Mouse (Mus musculus): Measurements from ENCODE around the gene Phldb3. TPM values are rescaled to one million over a fixed set of nuclear protein-coding genes. Genes with fewer than 3 reads are reported as not detected.

The Phldb3 gene
- polyA plus RNA-seq (2012; rRNA removed) = 6.8 and 7.9 TPM in 2 replicates

DNA sequence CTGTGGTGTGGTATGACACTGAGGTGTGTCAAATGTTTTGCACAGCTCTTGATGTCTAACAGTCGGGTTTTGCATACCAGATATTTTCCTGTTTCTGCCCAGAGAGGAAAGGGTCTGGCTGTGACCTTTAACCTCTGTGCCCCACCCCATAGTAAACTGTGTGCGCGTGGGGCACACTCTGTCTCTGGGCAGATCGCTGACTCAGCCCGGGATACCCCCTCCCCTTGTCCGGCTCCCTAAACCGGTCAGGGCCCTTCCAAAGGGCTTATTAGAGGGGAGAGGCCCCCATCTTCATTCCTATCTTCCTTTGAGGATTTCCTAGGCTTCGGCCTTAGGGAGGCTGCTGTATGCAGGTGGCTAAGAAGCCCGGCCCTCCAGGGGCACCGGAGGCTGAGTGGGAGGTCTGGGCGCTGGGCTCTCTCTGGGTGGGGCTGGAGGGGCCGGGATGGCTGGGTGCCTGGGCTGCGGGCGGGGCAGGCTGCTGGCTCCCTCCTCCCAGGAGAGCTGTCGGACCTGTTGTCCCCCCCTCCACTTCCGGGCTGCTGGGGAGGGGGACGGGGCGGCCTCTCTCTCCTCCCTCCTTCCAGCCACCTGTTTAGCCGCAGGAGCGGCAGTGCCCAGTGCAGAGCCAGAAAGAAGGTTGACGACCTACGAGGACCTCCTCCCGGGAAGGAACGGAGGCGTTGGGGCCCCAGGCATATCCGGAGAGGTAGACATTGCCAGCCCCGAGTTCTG lies at the start of gene Phldb3:
Gene Phldb3 (plus strand): TSS at position 620 of the 735 bp plus-strand sequence.
- DNase-seq (ENCODE audit: low spot score) = peak; percentile 63

GRCm38 (mm10) chr7:24561450-24561849 lies 49.1 kb upstream of the Phldb3 start:
- no peak for DNase-seq (ENCODE audit: low spot score)

- DNase-seq (ENCODE audit: low spot score) = no peak
Observed at GRCm38 (mm10) chr7:24563191-24563836, 47.2 kb upstream of the Phldb3 start.

- DNase-seq (ENCODE audit: low spot score) = no peak
Observed at GRCm38 (mm10) chr7:24563837-24564206, 46.7 kb upstream of the Phldb3 start.

DNA sequence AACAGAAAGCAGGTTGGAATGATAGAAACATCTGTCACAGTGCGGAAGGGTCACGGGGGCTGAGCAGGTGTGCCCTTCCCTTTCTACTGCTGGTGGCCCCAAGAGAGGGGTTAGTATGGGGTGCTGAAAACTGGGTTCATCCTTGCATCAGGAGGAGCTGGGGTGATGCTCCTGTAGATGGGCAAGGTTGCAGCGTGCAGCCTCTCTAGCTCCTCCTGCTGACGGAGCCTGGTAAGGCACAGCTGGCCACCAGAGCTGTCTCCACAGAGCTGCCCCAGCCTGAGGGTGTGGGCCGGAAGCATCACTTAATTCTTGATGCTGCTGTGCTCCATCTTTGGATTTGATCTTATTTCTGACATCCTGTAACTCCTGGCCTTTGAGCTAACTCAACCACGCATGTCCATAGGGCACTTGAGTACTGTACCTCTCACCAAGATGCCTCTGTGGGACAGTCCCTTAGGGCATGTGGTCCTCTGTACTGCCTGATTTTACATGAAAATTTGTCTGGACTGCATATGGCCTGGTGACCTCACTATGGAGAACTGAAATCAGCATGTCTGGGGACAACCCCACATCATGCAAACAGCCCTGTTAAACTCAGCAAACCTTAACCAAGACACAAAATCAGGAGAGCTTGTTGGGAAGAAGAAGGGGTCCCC lies 45.8 kb upstream of the Phldb3 start:
- no peak for DNase-seq (ENCODE audit: low spot score)

GRCm38 (mm10) chr7:24565627-24566026 lies 44.9 kb upstream of the Phldb3 start:
- DNase-seq (ENCODE audit: low spot score) = no peak

- DNase-seq (ENCODE audit: low spot score) = no peak
Observed at GRCm38 (mm10) chr7:24566206-24566605, 44.4 kb upstream of the Phldb3 start.

GRCm38 (mm10) chr7:24568512-24568911 lies 42.1 kb upstream of the Phldb3 start:
- no peak for DNase-seq (ENCODE audit: low spot score)

GRCm38 (mm10) chr7:24571071-24571470 lies 39.5 kb upstream of the Phldb3 start:
- no peak for DNase-seq (ENCODE audit: low spot score)

DNA sequence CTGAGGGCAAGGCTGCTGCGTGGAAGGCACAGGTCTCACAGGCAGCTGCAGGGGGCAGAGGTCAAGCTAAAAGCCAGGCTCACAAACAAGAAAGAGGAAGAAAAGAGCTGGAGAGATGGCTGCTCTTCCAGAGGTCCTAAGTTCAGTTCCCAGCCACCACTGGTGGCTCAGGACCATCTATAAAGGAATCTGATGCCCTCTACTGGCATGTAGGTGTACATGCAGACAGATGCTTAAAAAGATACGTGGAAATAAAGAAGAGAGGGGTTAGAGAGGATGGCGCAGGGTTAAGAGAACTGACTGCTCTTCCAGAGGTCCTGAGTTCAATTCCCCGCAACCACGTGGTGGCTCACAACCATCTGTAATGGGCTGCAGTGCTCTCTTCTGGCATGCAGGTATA lies 38.1 kb upstream of the Phldb3 start:
- DNase-seq (ENCODE audit: low spot score) = no peak

DNA sequence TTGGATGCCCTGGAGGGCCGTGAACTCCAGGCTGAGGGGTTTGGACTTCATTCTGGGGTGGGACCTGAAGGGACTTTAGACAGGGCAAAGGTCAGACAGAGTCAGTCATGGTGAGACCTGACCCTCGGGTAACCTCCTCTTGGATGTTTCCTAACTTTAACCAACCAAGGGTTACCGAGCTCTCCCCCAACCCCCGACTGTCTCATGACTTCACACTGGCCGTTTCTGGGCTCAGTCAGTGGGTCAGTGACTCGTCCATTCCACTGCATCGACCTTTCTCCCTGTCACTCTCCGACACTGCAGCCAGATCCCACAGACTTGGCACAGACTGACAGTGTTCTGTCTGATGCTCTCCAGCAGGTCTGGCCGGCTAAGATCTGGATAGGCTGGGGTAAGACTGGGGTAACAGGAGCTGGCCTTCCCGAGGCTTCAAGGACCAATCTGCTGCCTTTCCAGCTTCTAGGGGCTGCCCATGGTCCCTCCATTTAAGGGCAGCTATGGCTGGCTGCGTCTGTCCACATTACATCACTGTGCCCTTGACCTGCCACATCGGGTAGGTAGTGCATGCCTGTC lies 36.3 kb upstream of the Phldb3 start:
- no peak for DNase-seq (ENCODE audit: low spot score)

DNA sequence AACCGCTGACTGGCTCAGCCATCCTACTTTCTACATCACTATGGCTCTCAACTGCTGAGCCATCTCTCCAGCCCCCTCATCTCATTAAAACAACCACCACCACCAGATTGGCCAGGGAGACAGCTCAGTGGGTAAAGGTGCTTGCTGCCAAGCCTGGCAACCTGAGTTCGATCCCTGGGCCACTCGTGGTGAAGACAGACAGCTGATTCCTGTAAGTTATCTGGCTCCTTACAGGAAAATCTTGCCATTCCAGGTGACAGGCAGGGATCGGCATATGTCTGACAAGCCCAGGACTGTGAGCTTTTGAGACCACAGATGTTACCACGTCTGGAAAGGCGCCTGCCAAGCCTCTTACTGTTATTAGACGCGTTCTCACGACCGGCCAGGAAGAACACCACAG lies 32.8 kb upstream of the Phldb3 start:
- no peak for DNase-seq (ENCODE audit: low spot score)

DNA sequence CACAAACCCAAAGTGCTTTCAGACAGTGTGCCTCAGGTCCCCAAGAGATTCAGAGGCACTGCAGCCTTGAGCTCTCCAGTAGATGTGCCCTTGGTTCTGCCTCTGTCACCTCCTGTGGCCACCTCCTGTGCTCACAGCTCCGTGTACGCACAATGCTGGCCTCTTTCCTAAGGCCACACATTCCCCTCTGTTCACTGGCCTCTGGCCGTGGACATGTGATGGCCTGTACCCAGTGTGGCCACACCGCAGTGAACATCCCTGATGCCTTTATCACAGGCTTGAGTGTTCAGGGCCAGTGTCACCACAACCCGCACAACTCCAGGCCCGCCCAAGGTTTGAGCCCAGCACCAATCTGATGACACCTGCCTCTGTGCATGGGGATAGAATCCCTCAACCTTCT lies 25.7 kb upstream of the Phldb3 start:
- DNase-seq (ENCODE audit: low spot score) = no peak

DNA sequence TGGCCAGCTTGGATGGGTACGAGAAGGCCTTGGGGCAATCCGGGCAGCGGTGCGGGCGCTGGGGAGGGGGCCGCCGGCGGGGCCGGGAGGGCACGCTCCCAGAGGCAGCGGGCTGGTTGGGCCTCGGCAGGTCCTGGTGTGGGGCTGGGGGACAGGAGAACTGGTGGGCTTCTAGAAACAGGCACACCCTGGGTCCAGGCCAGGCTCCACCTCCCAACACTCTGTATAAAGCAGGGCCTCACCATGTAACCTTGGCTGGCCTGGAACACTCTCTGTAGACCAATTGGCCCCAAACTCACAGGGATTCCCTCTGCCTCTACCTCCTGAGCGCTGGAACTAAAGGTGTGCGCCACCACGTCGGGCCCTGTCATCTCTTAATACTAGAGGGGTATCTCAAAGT lies 24.6 kb upstream of the Phldb3 start:
- DNase-seq (ENCODE audit: low spot score) = no peak

DNA sequence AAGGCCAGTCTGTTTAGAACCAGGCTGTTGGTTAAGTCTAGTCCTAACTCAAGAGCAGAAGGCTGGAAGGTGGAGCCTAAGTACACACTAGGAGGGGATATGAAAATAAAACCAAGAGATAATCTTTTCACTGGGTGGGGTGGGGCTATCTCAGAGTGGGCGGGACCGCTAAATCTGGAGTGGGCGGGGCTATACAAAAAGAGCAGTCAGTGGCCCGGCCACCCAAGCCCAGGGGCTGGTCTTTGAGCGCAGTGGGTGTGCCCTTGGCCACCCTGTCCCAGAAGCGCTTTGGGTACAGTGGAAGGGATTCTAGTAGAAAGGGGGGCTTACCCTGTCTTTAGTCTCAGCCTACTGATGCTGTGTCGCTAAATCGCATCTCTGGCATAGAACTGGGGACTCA lies 23.7 kb upstream of the Phldb3 start:
- DNase-seq (ENCODE audit: low spot score) = no peak

DNA sequence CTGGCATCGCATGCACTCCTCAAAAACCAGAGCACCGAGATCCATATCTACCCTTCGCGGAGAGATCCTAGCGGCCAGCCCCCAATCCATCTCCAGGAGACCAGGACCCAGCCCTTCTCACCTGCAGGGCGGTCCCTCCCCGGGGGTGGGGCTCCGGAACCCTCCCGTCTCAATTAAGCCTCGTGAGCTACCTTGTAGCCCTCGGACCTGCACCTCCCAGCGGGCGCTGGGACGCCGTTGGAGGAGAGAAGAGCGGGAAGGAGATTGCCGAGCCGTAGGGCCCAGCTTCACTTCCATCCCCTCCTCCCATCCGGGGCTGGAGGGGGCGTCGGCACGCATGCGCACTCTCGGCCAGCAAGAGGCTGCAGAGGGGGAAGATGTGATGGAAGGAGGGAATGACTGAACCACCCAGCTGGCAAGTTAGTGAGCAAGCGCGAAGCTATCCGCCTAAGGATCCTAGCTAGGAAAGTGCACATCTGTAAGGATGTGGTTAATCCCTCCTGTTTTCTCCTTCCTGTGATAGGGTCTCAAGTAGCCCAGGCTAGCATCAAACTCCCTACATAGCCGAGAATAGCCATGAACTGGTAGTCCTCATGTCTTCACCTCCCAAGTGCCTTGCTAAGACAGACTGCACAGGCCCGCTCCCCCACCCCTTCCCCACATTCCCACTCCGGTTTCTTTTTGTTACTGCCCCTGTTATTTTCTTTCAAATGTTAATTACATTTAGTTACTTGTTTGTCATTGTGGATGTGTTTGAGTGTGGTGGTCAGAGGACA lies 23.0 kb upstream of the Phldb3 start, which contains the start of the genes Ethe1 and Zfp575:
Gene Ethe1 (plus strand): TSS at position 214 of the 776 bp plus-strand sequence.
Gene Zfp575 (minus strand): TSS at position 312 of the 776 bp plus-strand sequence.
- no peak for DNase-seq (ENCODE audit: low spot score)

DNA sequence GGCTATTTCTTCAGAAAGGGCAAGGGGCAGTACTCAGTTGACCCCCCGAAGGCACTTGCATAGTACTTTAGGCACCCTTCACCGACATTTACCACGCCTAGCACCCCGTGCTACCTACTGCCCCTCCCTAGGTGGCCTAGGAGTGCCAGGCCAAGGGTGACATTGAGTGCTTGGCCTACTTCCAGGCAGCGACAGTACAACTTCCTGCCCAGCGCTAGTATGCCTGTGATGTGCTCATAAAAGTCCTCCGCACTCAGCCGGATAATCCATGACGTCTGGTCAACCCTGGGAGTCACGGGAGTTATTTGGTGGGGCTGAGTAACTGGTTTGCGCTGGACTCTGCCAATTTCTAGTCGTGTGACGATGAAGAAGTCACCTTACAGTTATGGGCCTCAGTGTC lies 22.2 kb upstream of the Phldb3 start:
- no peak for DNase-seq (ENCODE audit: low spot score)

GRCm38 (mm10) chr7:24591735-24592134 lies 18.8 kb upstream of the Phldb3 start:
- DNase-seq (ENCODE audit: low spot score) = no peak

DNA sequence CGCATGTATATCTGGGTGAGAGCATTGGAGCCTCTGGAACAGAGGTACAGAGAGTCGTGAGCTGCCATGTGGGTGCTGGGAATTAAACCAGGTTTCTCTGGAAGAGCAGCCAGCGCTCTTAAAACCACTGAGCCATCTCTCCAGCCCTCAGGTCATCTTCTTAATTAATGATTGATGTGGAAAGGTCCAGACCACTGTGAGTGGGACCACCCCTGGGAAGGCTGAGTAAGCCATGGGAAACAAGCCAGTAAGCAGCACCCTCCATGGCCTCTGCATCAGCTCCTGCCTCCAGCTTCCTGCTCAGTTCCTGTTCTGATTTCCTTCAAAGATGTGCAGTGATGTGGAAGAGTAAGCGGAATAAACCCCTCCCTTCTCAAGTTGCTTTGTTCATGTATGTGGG lies 18.4 kb upstream of the Phldb3 start:
- DNase-seq (ENCODE audit: low spot score) = no peak

GRCm38 (mm10) chr7:24592781-24593180 lies 17.8 kb upstream of the Phldb3 start:
- no peak for DNase-seq (ENCODE audit: low spot score)

GRCm38 (mm10) chr7:24593621-24594308 lies 16.8 kb upstream of the Phldb3 start:
- peak; percentile 77 for DNase-seq (ENCODE audit: low spot score)

Measured in urinary bladder, adult 2 months (tissue).